Mouse (Mus musculus) left cerebral cortex, adult 2 months (tissue): ENCODE results near the gene Rabep1. TPM values are rescaled to one million over a fixed set of nuclear protein-coding genes. Genes with fewer than 3 reads are reported as not detected.

Experiments used
- DNase-seq, 2 experiments: peaks; one replicate each; pipeline ENCODE4 v3.0.0; 2021 to 2022; ENCODE audit warnings: low spot score in 2 of 2, mixed read lengths in 1 of 2; ENCODE audit errors: extremely low spot score in 1 of 2
- H3K27ac ChIP-seq: fragments of 200-600 bp; 2 replicates; pipeline ENCODE4 v1.8.1; 2022
- H3K4me3 ChIP-seq: fragments of 200-600 bp; 2 replicates; pipeline ENCODE4 v1.8.1; 2022
- CTCF ChIP-seq: fragments of 200-600 bp; IDR thresholded peaks from 2 replicates; pipeline ENCODE4 v1.8.1; 2022; ENCODE audit warnings: antibody characterized with exemption, mild to moderate bottlenecking, moderate library complexity
- intact Hi-C: fragments of 180-260 bp; cut with DNase I; formaldehyde crosslinking; loops from one replicate; pipeline ENCODE4 v1.15.1; 2025
- total RNA-seq, 2 experiments: library from RNA; stranded (reverse); gene quantifications; 2 replicates each; pipeline ENCODE4 v1.2.3; 2021

The Rabep1 gene
- total RNA-seq, 2 experiments from 2014 or later: 125 to 132 TPM

DNA sequence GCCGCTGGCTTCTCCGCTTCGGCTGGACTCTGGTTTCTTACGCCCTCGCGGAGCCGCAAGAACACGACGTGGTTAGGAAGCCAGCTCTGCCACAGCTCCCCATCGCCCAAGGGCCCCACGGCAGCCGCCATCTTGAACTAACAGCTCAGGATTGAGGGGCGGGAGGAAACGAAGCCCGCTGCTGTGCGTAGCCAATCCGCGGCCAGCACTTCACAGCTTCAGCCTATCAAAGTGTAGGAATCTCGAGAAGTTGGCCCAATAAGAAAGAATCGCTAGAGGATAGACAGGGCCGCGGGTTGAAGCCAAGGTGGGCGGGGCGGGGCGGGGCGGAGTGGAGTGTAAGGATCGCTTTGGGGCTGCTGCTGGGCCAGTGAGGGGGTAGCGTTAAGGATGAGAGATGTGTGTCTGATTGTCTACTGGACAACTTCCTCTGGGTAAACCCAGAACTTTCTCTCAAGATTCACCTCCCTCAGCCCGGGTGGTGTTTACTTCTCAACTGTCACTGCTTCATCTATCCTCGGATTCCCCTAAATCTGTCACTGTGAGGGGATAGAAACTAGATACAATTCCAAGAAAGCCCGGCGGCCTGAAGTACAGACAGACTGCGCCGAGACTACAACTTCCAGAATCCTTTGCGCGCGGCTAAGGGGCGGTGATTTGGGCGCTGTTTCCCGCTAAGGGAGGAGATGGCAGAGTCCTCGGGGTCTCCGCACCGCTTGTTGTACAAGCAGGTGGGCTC lies 125.4 kb downstream of the Rabep1 start, which contains the start of the genes Nup88 and Rpain:
Gene Nup88 (minus strand): TSS at position 153 of the 739 bp plus-strand sequence.
Gene Rpain (plus strand): TSS at position 393 of the 739 bp plus-strand sequence.
- peak within 1 kb of the TSS; percentile 96 for H3K27ac ChIP-seq
- DNase-seq: peak; percentile 90 to 92
- no peak for TF ChIP-seq CTCF
- H3K4me3 ChIP-seq: peak within 1 kb of the TSS; percentile 90
- intact Hi-C loops: no loop called here

DNA sequence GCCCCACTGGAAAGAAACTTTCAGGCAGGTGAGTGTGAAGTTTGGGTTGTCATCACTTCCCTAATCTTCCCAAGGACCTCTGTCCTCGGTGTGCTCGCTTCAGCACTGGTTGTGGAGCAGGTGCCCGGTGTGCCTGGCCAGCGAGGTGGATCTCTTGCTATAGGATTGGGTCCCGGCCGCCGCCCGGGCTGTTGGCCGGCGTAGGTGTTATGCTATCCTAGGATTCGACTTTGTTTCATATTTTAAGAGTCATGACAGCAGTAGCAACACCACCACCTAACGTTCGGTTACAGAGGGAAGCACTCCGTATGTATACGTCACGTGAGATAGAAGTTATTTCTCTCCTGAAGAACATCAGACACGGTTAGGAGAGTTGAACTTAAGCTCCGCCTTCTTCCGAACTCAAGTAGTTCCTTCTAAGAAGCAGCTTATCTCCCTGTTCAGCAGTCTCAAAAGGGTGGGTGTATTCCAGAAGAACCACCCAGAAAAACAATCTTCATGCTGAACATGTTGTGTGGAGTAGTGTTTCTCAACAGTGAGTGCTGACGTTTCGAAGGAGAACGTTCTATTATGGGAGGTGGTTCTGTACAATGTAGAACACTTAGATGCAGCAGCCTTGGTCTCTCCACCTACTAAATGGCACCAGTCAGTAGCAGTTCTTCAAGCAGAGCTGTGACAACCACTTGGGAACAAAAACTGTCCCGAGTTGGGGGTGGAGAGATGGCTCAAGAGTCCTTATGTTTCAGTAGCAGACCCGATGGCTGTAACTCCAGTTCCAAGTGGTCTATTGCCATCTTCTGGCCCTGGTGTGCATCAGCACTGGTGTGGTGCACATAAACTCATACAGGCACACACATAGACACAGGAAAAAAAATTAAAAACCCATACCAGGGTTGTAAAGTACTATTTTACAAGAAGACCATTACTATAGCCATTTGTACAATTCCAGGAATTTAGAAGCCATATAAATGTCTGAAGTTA lies 126.3 kb downstream of the Rabep1 start:
- no peak for DNase-seq
- Histone ChIP-seq H3K27ac (peak overlapping the region; percentile 85), H3K4me3 (peak overlapping the region; percentile 90)
- TF ChIP-seq CTCF: no peak; the same call in 1 of the 2 replicates
- intact Hi-C loops: no loop called here

DNA sequence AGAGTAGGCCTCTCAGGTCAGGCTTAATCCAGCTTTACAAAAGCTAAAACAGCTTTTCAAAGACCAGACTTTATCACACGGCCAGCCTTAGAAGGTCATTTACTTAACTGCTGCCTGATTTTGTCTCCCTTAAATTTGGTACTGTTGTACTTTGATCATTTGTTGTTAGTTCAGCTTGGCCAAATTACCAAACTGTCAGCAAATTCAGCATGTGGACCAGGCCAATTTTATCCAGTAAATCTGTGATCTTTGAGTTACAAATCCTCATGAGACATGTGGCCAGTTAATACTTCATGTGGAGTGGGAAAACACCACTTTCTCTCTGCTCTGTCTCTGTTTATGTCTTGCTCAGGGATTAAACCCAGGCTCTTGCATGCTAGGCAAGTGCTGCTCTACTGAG lies 128.0 kb downstream of the Rabep1 start:
- intact Hi-C loops: no loop called here
- no peak for DNase-seq
- TF ChIP-seq CTCF: no peak
- no peak overlapping the region for H3K4me3 ChIP-seq
- no peak overlapping the region for H3K27ac ChIP-seq

DNA sequence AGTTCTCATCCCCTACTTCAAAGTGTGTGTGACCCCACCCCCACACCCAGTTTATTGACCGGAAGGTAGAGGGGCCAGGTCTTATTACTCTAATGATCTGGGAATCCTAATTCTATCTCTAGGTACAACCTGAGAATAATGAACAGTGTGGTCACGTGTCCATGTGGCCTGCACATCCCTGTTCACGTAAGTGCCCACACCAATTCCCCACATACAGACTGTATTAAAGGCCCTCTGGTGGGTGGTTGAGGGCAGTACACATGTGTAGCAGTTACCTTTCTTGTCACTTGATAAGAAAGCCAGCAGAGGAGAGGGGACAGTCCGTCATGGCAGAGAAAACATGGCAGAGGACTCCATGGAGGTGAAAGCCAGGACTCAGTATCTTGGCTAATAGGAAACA lies 129.4 kb downstream of the Rabep1 start:
- no peak for DNase-seq
- intact Hi-C loops: no loop called here
- Histone ChIP-seq H3K27ac (no peak overlapping the region), H3K4me3 (no peak overlapping the region)
- TF ChIP-seq CTCF: peak; percentile 26

DNA sequence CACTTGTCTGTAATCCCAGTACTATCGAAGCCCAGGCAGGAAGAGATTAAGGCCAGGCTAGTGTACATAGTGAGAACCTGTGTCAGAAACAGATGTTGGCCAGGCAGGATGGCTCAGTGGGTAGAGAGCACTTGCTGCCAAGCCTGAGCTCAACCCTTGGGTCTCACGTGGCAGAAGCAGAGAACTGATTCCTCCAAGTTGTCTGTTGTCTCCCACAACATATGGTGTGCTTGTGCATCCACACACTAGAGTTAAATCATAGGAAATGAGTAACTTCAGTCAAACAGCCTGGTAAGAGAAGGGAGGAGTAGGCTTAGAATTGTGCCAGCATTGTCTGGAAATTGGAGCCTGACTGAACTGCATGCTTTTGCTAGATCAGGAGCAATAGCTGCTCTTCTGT lies 130.6 kb downstream of the Rabep1 start:
- H3K27ac ChIP-seq: no peak overlapping the region
- no peak overlapping the region for H3K4me3 ChIP-seq
- DNase-seq: no peak
- no peak for TF ChIP-seq CTCF
- intact Hi-C loops: no loop called here

DNA sequence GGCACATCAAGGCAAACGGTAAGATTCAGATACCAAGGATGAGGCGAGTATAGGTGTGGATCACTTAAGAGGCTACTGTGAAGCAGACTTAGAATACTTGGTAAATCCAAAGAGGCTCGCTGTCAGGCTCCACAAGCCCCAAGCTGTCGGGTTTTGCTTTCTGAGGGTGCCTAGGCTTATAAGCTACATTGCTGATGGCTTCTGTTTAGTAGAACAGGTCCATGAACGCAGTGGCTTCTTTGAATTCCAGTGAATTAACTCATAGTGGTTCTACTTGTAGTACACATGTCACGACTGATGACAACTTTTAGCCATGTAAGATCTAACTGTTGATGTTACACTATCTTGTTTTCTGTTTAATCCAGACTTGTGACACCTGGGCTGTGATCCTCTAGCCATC lies 132.7 kb downstream of the Rabep1 start:
- Histone ChIP-seq H3K4me3 (no peak overlapping the region), H3K27ac (no peak overlapping the region)
- intact Hi-C loops: no loop called here
- TF ChIP-seq CTCF: no peak
- no peak for DNase-seq

DNA sequence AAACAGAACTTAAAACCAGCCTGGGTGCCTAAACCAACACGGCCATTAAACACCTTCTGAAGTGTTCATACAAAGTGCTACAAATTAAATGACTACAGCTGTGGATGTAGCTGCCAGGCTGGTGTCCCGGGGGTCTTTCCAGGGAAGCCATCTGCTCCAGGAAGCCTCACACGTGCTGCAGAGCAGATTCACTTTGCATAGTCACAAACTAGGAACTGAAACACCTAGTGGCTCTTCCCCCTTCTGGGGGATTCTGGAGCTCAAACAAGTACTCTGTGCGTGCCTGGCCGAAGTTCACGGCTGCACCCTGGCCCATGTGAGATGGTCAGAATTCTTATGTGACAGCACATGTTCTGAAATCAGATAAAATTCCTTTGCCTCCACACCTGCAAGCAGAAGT lies 135.7 kb downstream of the Rabep1 start:
- intact Hi-C loops: loop anchor here (5.0 kb wide), 1 partner anchor 72 kb away; no protein-coding TSS in a partner anchor
- no peak for TF ChIP-seq CTCF

DNA sequence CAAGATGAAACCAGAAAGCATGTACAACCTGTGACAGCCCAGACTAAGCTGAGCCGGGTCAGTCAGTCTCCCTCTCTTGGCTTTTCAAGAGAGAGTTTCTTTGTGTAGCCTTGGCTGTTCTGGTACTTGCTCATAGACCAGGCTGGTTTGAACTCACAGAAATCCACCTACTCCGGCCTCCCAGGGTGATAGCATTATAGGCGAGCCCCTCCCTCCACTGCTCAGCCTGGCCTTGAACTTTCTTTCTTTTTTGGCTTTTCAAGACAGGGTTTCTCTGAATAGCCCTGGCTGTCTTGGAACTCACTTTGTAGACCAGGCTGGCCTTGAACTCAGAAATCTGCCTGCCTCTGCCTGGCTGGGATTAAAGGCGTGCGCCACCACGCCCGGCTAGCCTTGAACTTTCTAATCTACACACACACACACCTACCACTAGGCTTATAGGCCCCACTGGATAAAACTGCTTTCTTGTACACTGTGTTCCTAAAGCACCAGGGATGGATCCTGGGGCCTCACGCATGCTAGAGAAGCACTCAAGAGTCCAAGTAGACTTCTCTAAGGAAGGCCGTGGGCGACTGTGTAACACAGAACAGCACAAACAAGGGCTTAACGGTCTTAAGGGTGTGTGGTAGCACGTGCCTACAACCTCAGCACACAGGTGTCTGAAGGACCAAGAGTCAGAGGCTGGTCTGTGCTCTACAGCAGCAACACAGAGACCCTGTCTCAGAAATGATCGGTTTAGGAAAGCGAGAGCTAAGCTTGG lies 136.4 kb downstream of the Rabep1 start:
- Histone ChIP-seq H3K4me3 (no peak overlapping the region), H3K27ac (no peak overlapping the region)
- no peak for TF ChIP-seq CTCF
- no peak for DNase-seq
- intact Hi-C loops: loop anchor here (5.0 kb wide), 1 partner anchor 71 kb away; no protein-coding TSS in a partner anchor

More for the DNA sequence above, 135.7 kb downstream of the Rabep1 start:
- no peak for DNase-seq
- H3K4me3 ChIP-seq: no peak overlapping the region
- H3K27ac ChIP-seq: no peak overlapping the region

DNA sequence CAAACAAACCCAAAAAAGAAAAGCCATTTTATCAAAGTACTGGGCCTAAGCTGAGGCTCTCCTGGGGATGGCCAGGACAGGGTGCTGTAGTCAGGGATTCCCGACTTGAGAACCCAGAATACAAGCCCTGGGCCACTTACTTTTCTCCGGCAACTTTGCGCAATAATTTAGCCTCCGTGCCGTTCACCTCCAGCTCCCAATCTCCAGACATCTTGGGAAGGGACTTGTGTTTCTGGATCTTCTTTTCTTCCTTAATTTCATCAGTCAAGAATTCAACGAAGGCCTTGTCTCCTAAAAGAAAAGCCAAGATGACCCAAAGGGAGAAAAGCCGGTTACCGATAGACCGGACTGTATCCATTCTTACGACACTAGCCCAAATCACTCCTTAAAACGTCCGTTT lies 137.5 kb downstream of the Rabep1 start:
- H3K27ac ChIP-seq: no peak overlapping the region; the same call in 1 of the 2 replicates
- intact Hi-C loops: loop anchor here (1.0 to 5.0 kb wide), 2 partner anchors 22 to 70 kb away; partner anchors contain the start of gene Dhx33
- TF ChIP-seq CTCF: no peak
- no peak for DNase-seq
- peak overlapping the region; percentile 83 for H3K4me3 ChIP-seq

DNA sequence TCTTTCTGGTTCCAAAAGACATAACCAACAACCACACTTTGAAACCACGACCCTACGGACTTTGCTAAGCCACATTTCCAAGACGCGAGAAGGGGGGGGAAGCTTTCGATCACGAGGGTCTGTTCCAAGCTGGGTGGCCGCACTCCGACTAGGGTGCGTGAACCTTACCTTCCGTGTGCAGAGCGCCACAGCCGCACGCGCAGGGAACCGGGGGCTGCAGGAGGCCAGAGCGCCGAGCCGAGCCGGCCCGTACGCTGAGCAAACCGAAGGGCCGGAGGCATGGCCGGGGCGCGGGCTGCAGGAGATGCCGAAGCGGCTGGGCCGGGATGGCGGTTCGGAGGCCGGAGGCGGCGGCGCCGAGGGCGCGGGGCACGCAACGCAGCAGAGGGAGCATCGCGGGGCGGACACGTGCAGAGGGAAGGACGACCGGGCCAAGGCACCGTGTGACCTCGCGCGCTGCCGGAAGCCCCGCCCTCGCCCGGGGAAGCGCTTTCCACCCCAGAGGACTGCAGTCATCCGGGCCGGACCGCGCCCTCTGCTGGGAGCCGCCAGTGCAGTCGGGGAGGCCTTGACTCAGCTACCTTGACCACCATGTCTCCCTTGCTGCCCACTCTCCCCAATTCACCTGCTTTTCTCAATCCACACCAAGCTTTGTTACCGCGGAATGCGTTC lies 138.1 kb downstream of the Rabep1 start, which contains the start of gene C1qbp:
Gene C1qbp (minus strand): TSS at position 470 of the 672 bp plus-strand sequence.
- Histone ChIP-seq H3K27ac (peak within 1 kb of the TSS; percentile 82), H3K4me3 (peak within 1 kb of the TSS; percentile 83)
- peak; percentile 93 to 96 for DNase-seq
- intact Hi-C loops: loop anchor here (1.0 to 5.0 kb wide), 2 partner anchors 22 to 70 kb away; partner anchors contain the start of gene Dhx33
- TF ChIP-seq CTCF: peak; percentile 99

Other genes starting within 250 kb of the Rabep1 start
- gene 4930544D05Rik, start 228.9 kb upstream of the Rabep1 start, total RNA-seq: under 1 TPM; 0.61 TPM
- gene Chrne, start 225.6 kb upstream of the Rabep1 start, total RNA-seq: not detected
- not detected for gene Gp1ba, start 205.7 kb upstream of the Rabep1 start, total RNA-seq
- 10 to 100 TPM; 81.7 to 86.9 TPM for gene Rnf167, start 197.5 kb upstream of the Rabep1 start, total RNA-seq
- 100 to 1,000 TPM; 107 to 117 TPM for gene Slc25a11, start 197.3 kb upstream of the Rabep1 start, total RNA-seq
- gene Pfn1, start 190.1 kb upstream of the Rabep1 start, total RNA-seq: 100 to 1,000 TPM; 207 to 224 TPM
- gene Eno3, start 187.6 kb upstream of the Rabep1 start, total RNA-seq: 10 to 100 TPM in 1 of 2 experiments, 1 to 10 TPM in 1; 9.8 to 10.6 TPM
- gene Spag7, start 175.4 kb upstream of the Rabep1 start, total RNA-seq: 10 to 100 TPM; 52.2 to 56.7 TPM
- gene Camta2, start 156.7 kb upstream of the Rabep1 start, total RNA-seq: 100 to 1,000 TPM; 238 to 261 TPM
- gene Inca1, start 144.6 kb upstream of the Rabep1 start, total RNA-seq: 1 to 10 TPM; 1.8 to 3.0 TPM
- 10 to 100 TPM; 58.1 to 60.7 TPM for gene Kif1c, start 144.2 kb upstream of the Rabep1 start, total RNA-seq
- 10 to 100 TPM; 18.2 to 19.5 TPM for gene Zfp3, start 80.6 kb upstream of the Rabep1 start, total RNA-seq
- not detected for gene Scimp, start 32.2 kb upstream of the Rabep1 start, total RNA-seq
- gene Nup88, start 125.2 kb downstream of the Rabep1 start, total RNA-seq: 10 to 100 TPM; 53.2 to 55.8 TPM
- gene Rpain, start 125.4 kb downstream of the Rabep1 start, total RNA-seq: 10 to 100 TPM; 34.0 to 40.5 TPM
- 10 to 100 TPM; 83.8 to 93.9 TPM for gene C1qbp, start 138.2 kb downstream of the Rabep1 start, total RNA-seq
- 10 to 100 TPM; 27.6 to 34.1 TPM for gene Dhx33, start 159.7 kb downstream of the Rabep1 start, total RNA-seq
- 10 to 100 TPM; 18.6 to 18.9 TPM for gene Mis12, start 174.8 kb downstream of the Rabep1 start, total RNA-seq
- gene Derl2, start 175.1 kb downstream of the Rabep1 start, total RNA-seq: 10 to 100 TPM; 22.2 to 24.5 TPM
- 100 to 1,000 TPM; 254 to 260 TPM for gene 6330403K07Rik, start 188.7 kb downstream of the Rabep1 start, total RNA-seq